Mouse (Mus musculus) heart, adult 18-20 months (tissue): Measurements from ENCODE around the gene 3830406C13Rik. TPM values are rescaled to one million over a fixed set of nuclear protein-coding genes. Genes with fewer than 3 reads are reported as not detected.
A peak's percentile ranks its signal among the peaks of the same experiment; 100 is the strongest.
"Not testable (repeated sequence)": the region's sequence is repeated elsewhere in the genome, so short reads cannot be mapped to it uniquely, and the experiment has no call there.

ENCODE experiments used
- DNase-seq, 2 experiments: peaks; one replicate each; pipeline ENCODE4 v3.0.0; 2021 to 2022; ENCODE audit warnings: mixed read lengths in 1 of 2
- long read RNA-seq, 2 experiments: library from polyadenylated mRNA; stranded (forward); transcript quantifications; one replicate each; pipeline ENCODE4 v2.0.0; 2021
- total RNA-seq, 2 experiments: library from RNA; stranded (reverse); gene quantifications; 2 replicates each; pipeline ENCODE4 v1.2.3; 2021

3830406C13Rik gene
- total RNA-seq: 10 to 100 TPM; 16.2 to 23.9 TPM
- long read RNA-seq, experiment 1, transcript 3830406C13Rik-202 (5 exons, 2,452 nt): major isoform, 15 of 32 reads
- long read RNA-seq, experiment 1, partial matches to known transcripts: 1 of 32 reads
- long read RNA-seq, experiment 1, other reads (novel, unspliced or antisense): 10 of 32 reads
- long read RNA-seq, experiment 2, partial matches to known transcripts: 1 of 9 reads
- long read RNA-seq, experiment 2, other reads (novel, unspliced or antisense): 1 of 9 reads

DNA sequence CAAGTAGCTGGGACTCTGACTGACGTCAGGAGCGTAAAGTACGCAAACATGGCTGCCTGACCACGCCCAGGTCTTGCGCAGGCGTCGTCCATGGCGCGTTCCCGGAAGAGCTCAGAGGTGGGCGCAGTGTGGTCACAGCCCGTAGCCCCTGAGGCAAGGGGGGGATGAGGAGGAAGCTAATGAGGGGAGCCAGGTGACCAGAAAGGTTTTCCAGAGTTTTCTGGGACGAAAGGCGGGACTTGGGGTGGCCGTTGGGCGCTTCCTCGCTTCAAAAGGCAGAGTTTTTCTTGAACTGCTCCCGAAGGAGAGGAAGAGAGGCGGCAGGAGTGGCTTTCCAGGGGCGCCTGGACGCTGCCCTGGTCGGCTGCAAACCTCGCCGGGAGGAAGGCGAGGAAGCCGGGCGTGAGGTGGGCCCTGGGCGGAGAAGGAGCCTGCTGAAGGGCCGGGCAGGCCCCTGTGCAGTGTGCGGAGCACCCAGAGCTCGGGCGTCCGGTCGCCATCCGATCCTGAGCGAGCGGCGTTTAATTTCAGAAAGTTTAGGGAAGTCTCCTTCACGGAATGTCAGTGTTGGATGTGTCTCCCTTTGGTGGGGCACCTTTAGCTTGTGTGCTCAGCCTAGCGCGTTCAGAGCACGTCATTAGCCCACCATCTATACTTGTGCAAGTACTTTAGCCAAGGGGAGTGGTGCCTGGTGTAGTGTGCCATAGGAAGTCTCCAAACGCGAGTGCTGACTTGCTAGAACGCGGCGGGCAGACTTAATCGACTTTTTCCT is at the start of gene 3830406C13Rik:
3830406C13Rik (plus strand) TSS at position 33 of the 772 bp plus-strand sequence.
- DNase-seq: peak; percentile 91

DNA sequence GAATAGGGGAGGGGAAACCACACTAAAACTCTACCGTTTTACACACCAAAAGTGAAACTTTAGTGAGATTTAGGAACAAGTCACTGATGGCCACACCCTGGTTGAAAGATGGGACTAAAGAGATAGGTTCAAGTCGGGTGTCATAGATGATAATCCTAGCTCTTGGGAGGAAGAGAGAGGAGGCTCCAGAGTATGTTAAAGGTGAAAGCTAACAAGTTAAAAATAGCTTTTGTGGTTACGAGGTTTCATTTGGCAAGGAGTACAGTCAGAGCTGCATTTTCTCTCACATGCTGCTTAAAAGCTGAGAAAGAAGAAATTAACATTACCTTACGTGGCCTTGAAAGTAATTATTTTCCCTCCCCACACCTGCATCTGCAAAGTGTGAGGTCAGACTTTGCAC is 40.2 kb upstream of the 3830406C13Rik start:
- no peak for DNase-seq

DNA sequence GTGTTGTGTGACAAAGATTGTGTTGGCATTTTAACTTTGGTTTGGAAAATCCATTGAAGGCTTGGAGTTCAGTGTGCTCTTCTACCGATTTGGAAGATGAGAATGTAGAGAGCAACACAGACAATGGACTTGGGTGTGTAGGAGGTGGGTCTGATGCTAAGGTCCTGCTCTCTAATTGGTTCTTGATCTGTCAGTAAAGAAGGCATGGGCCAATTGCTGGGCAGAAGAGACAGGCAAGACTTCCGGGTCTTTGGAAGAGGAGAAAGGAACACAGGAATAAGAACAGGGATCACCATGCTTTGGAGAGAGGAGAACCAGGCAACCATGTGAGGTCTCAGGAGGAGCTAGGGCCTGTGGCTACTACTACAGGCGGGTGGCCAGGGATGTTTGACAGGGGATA is 7.9 kb upstream of the 3830406C13Rik start:
- no peak for DNase-seq

DNA sequence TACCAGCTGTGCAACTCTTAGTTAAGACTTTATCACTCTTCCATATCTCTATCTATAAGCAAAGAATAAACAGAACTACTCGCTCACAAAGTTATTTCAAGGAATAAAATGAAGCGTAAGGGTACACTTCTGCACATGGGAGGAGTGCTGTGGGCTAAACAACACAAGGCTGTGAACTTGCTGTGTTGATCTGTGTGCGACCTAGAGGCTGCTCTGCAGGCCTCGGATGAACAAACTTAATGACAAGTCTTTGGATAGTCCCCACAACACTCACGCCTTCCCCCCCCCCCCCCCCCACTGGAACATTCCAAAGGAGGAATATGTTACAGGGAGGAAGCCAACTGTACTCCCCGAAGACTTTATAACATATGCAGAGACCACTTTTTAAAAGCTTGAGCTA is 332 bp upstream of the 3830406C13Rik start, which contains the start of gene Gm49355:
Gm49355 (plus strand) TSS at position 336 of the 400 bp plus-strand sequence.
- DNase-seq: peak in 1 of 2 experiments; percentile 6

DNA sequence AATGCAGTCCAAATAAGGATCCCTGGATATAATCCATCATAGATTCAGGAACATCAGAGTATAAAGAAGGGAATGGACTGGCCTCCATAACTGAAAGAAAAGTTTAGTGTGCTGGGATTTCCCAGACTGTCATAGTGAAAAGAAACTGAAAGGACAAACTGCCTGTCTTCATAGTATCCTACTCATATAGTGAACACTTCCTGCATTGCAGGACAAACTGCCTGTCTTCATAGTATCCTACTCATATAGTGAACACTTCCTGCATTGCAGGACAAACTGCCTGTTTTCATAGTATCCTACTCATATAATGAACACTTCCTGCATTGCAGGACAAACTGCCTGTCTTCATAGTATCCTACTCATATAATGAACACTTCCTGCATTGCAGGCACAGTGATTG is 5.8 kb downstream of the 3830406C13Rik start:
- not testable (repeated sequence) for DNase-seq

DNA sequence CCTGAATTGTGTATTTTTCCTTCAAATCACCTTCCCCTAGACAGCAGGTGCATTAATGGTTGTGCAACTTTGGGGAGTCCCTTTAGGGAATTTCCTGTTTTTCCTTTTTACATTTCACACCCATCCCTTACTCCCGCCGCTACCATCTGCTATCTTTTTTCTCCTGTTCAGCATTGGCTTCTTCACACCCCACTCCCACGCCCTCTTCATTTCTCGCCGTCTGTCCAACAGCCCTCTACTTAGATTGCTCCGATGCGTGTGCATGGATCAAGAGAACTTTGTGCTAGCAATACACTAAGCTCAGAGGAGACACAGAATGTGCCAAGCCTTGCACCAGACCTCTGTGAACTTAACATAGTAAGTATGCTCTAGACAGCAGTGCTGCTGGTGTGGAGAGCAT is 12.4 kb downstream of the 3830406C13Rik start:
- DNase-seq: no peak

DNA sequence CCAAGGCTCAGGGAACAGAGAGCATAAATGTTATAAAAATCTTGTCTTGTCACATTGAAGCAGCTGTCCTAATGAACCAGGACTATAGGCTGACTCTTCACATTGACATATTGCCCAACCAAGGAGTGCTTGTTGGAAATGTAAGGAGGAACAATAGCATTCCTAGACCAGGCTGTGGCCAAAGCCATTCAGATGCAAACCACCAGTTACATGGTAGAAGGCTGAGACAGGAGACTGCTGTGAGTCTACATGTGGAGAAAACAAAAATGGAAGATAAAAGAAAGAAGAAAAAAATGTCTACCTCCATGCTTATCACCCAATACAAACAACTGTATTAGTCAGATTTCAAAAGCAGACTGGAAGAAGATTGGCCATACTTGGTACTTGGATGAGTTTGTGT is 15.2 kb downstream of the 3830406C13Rik start:
- DNase-seq: no peak

DNA sequence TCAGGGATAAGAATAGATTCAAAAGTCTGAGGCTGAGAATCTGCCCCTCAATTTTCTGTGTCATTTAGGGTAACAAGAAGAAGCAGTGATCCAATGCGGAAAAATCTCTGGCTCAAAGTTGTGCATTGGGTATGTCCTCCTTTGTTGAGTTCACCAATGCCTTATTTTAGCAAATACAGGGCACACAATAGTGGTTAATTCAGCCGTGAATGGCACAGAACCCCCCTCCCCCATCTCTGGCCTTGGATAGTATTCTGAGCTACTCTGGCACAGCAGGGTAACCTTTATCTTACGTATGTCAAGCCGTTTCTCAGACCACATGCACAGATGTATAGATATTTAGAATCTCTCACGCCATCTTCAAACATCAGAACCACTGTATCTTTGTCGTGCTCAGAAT is 15.7 kb downstream of the 3830406C13Rik start:
- no peak for DNase-seq

DNA sequence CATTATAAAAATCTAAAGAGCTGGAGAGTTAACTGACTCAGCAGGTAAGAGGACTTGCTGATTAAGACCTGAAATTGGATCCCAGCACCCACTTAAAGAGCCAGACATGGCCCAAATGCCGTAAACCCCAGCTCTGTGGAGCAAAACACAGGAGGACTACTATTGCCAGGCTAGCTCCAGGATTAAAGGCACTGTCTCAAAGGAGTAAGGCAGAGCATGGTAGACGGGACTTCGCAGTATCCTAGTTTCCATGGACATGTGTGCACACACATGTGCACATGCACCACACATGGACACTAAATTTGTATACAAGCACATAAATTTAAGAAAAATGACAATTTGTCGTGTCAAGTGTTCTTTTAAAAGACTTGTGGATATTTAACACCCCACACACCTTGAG is 16.3 kb downstream of the 3830406C13Rik start:
- DNase-seq: no peak

DNA sequence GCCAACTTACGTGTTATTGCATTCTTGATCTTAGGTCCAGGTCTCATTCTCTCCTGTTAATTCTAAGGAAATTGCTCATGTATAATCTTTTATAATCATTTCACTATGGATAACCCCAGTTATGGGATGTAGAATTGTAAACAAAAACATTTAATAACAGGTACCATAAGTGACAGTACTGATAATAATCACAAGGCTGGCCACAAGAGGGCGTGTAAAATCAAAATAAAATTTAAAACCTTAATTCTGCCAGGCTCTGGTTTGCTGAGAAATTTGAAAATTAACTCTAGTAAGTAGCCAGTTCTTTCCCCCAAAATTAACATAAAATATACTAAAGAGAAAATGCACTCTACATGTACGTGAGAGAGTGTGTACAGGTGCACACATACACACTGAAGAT is 16.7 kb downstream of the 3830406C13Rik start:
- DNase-seq: no peak

DNA sequence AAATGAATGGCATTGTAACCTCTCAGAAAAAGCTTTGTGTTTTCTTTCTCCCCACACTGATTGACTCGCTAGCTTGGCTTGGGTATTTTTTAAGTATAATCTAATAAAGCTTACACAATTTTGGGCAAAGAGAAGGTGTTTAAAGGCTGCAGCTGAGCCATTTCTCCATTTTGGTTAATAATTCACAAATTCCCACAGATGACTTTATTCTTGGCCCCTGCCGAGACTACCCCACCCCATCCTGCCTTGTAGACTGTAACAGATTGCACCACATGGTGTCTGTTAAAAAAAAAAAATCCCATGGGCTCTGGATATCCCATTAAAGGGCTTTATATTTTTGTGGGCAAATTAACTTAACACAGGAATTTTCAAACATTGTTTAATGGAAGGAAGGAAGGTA is 19.1 kb downstream of the 3830406C13Rik start:
- DNase-seq: peak in 1 of 2 experiments; percentile 1

DNA sequence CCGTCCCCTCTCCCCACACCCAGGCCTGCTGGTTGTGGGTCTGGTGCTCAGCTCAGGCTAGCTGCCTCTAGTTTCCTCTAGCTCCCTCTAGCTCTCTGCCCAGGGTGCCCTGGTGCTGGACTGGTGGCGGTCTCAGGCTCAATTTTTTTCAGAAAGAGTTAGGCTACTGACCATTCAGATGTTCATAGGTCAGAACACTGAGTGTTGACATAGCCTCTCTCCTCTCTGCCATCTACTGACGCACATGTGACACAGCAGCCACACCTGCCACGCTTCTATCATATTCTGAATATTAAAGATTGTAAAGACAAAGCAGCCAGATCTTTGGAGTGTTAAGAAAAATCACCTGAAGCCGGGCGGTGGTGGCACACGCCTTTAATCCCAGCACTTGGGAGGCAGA is 49.6 kb downstream of the 3830406C13Rik start:
- no peak for DNase-seq

DNA sequence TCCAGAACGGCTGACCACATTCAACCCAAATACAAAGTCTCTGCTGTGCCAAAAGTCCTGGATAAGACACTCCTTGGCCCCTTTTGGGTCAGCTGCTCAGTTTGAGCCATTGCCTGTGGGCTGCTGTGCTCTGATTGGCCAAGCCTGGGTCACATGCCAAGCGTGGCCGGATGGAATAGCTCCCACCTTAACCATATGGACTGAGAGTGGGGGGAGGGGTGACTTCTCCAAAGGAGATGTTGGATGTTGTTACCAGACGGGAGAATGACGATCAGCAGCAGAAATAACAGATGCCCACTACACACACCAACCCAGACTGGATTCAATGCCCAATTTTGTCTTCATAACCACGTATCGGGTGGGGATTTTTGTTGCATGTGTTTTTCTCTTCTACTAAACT is 51.0 kb downstream of the 3830406C13Rik start:
- DNase-seq: no peak

DNA sequence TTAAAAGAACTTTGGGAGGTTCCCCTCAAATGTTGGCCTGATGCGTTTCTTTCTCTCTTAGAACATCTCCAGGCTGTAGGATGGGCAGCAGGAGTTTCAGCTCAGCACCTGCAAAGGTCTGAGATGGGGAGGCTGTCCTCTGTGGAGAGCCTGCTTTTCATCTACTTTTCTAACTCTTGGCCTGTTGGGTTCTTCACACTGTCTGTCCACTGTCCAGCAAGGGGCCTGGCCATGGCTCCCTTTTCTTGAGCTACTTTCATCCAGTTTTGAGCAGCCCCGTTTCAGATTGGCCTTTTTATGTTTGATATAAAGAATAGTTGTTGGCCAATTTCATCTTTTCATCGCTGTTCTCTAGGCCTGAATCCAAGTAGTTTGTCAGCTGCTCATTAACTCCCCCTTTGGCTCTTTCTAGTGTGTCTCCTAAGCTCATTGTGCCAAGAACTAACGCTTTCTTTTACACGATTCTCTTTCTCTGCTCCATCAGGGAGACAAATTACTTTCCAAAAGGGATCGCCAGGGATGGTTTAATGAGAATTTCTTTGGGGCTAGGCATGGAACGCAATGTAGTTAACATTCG is 53.5 kb downstream of the 3830406C13Rik start:
- no peak for DNase-seq

DNA sequence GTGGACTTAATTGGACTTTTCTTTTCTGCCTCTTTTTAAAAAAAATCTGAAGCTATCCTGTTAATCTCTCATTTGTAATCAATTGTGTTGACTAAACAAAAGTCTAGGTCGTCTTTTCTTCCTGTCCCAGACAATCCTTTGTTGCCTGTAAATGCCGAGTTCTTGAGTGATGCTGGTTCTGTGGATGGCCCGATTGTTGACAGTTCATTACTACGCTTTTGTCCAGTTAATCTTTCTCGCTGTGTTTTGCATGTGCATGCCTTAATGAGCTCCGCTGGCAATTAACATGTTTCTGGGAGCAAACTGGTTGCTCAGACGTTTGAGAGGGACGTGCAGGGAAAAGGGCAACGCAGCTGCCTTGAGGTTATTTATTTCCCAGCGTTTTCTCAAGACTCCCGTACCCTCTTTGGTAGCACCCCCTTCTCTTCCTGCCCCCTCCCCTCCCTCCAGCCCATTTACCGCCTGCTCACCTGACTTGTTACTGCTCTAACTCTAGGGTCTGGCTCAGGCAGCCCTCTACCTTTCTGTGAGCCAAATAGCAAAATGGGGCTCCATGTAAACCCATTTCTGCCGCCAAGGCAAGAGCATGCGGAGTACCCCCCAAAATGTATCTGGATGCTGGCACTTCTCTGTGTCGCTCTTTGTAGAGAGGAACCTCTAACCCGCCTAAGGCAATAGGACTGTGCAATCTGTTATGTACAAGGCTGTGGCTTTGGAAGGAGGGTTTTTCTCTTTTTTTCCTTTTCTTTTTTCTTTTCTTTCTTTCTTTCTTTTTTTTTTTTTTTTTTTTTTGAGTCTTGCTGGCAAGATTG is 54.2 kb downstream of the 3830406C13Rik start:
- no peak for DNase-seq

DNA sequence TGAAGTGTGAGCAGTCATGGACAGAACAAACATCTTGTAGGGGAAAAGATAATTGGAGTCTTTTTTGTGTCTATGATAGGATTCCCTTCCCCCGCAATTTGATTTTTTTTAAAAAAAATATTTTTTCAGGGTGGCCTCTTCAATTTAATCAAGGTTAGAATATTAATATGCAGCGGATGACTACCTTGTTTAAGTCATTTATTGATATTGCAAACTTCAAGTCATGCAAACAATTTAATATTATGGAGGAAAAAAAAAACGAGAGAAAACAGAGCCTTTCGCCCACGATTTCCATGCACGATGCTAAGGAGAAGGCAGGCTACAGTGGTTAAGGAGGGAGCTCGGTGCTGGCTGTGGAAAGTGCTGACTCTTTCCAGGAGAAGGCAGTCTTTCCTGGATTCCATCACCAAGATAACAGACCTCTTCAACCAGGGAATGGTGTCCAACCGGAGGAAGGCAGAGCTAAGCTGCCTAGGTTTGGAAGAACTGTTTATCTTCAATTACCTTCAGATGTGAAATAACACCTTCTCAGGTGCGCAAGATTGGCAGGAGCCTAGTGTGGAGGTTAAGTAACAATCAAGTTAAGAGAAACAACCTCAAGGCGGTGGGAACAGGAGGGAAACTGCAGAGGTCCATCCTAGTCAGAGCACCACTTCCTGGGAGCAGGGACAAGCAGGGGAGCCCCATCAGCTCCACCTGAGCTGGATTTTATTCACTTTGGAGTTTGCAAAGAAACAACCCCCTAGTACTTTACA is 55.0 kb downstream of the 3830406C13Rik start:
- DNase-seq: no peak

DNA sequence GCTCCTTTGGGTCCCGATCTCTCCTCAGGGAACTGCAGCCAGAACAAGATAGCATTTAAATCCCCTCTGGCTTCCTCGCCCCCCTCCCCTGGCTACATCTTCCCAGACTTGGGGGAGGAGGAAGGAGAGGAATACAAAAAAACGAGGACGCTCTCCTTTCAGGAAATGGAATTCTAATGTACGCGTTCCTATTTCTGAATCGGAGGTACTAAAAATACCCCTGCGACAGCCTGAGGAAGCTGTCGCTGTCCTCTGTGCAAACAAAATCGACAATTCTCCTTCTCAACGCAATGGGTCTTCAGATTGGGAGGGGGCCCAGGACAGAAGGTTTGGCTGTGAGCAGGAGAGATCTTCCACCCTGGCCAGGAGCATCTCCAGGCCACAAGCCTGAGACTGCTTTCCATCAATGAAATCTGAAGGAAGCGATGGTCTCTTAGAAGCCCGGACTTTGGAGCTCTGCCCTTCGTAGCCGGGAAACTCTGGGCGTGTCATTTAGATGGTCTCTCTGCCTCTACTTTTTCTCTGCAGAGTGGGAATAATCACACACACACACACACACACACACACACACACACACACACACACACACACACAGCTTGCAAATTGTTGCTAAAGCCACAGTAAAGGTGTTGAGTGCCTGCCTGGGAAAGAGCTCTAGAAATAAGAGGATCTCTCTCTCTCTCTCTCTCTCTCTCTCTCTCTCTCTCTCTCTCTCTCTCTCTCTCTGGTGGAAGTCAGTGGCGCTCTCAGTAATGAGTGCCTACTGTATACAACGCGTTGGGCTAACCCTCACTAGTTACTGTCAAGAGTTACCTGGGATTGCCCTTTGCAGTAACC is 56.5 kb downstream of the 3830406C13Rik start:
- peak in 1 of 2 experiments; percentile 2 for DNase-seq

DNA sequence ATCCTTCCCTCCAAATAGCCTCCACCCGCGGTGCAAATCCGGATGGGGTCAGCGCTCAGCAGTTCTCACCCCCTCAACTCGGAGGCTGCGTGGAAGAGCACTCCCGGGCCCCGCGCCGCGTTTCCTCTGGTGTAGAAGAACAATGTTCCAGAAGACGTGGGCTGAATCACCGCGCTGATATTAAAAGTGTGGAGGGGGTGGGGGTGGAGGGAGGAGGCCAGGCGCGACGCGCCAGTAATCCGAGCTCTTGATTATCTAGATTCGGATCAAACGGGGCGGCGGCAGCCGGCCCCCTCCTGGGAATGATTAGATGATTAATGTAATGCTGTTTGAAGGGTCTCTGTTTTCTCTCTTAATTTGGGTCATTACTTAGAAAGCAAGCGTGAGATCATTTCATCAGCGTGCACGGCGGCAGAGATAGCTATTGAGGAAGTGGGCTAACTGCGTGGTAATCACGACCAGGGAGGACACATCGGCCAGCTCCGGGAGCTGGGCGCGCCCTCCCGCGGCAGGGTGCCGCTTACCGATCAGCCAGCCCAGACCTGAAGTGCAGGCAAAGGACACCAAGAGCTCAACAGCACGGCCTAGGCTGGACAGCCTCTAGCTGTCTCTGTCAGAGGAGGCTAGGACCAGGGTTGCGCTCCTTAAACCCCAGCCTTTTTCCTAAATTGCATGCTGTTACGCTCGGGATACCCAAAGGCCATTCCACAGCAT is 57.3 kb downstream of the 3830406C13Rik start:
- peak in 1 of 2 experiments; percentile 4 for DNase-seq

DNA sequence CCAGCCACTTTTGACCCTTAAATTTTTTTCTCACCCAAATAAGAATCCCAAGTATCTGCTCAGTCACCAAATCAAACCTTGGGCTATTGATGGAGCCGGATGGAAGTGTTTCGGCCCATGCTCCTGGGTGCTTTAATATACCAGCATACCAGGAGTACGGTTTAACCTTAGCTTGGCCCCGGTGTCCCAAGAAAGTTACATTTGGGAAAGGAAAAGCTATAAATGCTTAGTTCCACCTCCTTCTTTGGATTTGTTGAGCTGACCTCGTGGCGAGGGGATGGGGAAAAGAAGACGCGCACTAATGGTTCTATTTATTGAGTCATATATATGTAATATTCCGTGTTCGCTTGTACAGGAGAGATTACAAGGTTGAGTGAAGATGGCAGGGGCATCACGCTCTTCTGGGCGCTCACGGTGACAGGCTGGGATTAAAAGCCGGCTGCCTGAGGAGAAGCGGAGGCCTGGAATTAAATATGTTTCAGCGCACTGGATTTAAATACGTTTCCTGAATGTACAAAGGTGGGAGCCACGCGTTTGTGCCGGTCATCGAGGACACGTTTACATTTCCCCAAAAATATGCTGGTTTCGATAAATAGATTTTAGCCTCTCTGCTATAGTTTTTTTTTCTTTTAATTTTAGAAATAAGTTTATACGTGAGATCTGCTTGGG is 58.0 kb downstream of the 3830406C13Rik start:
- no peak for DNase-seq
